Mouse (Mus musculus) MEL (cell line): ENCODE measurements around the gene Nkg7. TPM values are rescaled to one million over a fixed set of nuclear protein-coding genes. Genes with fewer than 3 reads are reported as not detected.

Experiments used
- DNase-seq: peaks from one replicate; pipeline ENCODE4 v3.0.0; 2011; ENCODE audit warnings: low read depth, low spot score
- H3K27ac ChIP-seq: 2 replicates; pipeline ENCODE4 v1.5.1; 2012; ENCODE audit warnings: low read depth, mild to moderate bottlenecking, control low read depth, low read length, moderate library complexity; ENCODE audit not compliant: control insufficient read depth
- H3K27me3 ChIP-seq, 2 experiments: fragments of 150-350 bp in 1 of 2; sonication (generic) in 1 of 2; 2 replicates each; pipeline ENCODE4 v1.6.1; 2012; ENCODE audit warnings: low read length in 2 of 2, mild to moderate bottlenecking in 2 of 2, improper control_type of control experiment in 1 of 2, moderate library complexity in 1 of 2; ENCODE audit not compliant: insufficient read depth in 2 of 2, control insufficient read depth in 1 of 2
- H3K36me3 ChIP-seq, 2 experiments: 2 replicates each; pipeline ENCODE4 v1.6.1; 2012 to 2014; ENCODE audit warnings: low read length in 2 of 2, improper control_type of control experiment in 1 of 2, inconsistent platforms in 1 of 2, mild to moderate bottlenecking in 1 of 2; ENCODE audit not compliant: insufficient read depth in 2 of 2, control insufficient read depth in 1 of 2
- H3K4me1 ChIP-seq, 2 experiments: fragments of 150-350 bp in 1 of 2; sonication (generic) in 1 of 2; 2 replicates each; pipeline ENCODE4 v1.6.1; 2012; ENCODE audit warnings: low read length in 2 of 2, improper control_type of control experiment in 1 of 2, mild to moderate bottlenecking in 1 of 2; ENCODE audit not compliant: insufficient read depth in 2 of 2, control insufficient read depth in 1 of 2
- H3K4me3 ChIP-seq, 2 experiments: fragments of 150-350 bp in 1 of 2; sonication (generic) in 1 of 2; 2 replicates each; pipeline ENCODE4 v1.5.1; 2012; ENCODE audit warnings: low read depth in 2 of 2, low read length in 2 of 2, mild to moderate bottlenecking in 2 of 2, moderate library complexity in 2 of 2, control low read depth in 1 of 2, improper control_type of control experiment in 1 of 2; ENCODE audit not compliant: control insufficient read depth in 1 of 2, insufficient read depth in 1 of 2
- H3K79me2 ChIP-seq: 2 replicates; pipeline ENCODE4 v1.6.1; 2012; ENCODE audit warnings: mild to moderate bottlenecking, low read length, moderate library complexity; ENCODE audit not compliant: control insufficient read depth, poor library complexity, insufficient read depth
- H3K9ac ChIP-seq: 2 replicates; pipeline ENCODE4 v1.6.1; 2012; ENCODE audit warnings: low read depth, mild to moderate bottlenecking, control low read depth, low read length, moderate library complexity; ENCODE audit not compliant: control insufficient read depth, poor library complexity, severe bottlenecking
- H3K9me3 ChIP-seq: fragments of 150-350 bp; sonication (generic); replicated peaks from 2 replicates; pipeline ENCODE4 v1.6.1; 2012; ENCODE audit warnings: mild to moderate bottlenecking, low read length, improper control_type of control experiment, moderate library complexity; ENCODE audit not compliant: insufficient read depth
- BHLHE40 ChIP-seq: IDR thresholded peaks from 2 replicates; pipeline ENCODE4 v1.6.1; 2012; ENCODE audit warnings: low read depth, mild to moderate bottlenecking, inconsistent platforms, low read length, improper control_type of control experiment, borderline replicate concordance
- CHD2 ChIP-seq: IDR thresholded peaks from 2 replicates; pipeline ENCODE4 v1.6.1; 2011; ENCODE audit warnings: low read length, improper control_type of control experiment
- CTCF ChIP-seq, 3 experiments: IDR thresholded peaks in 2 of 3; conservative IDR thresholded peaks in 1 of 3; 2 replicates each; pipeline ENCODE4 v1.5.1; 2011 to 2012; ENCODE audit warnings: low read length in 3 of 3, low read depth in 2 of 3, mild to moderate bottlenecking in 2 of 3, improper control_type of control experiment in 1 of 3, inconsistent platforms in 1 of 3, mixed read lengths in 1 of 3, moderate library complexity in 1 of 3; ENCODE audit not compliant: control insufficient read depth in 1 of 3, insufficient read depth in 1 of 3, poor library complexity in 1 of 3, severe bottlenecking in 1 of 3
- ELF1 ChIP-seq: IDR thresholded peaks from 2 replicates; pipeline ENCODE4 v1.6.1; 2014; ENCODE audit warnings: low read depth, mild to moderate bottlenecking, inconsistent platforms, low read length, improper control_type of control experiment, moderate library complexity
- EP300 ChIP-seq, 2 experiments: IDR thresholded peaks; 2 replicates each; pipeline ENCODE4 v1.6.1; 2011; ENCODE audit warnings: improper control_type of control experiment in 2 of 2, low read length in 2 of 2, low read depth in 1 of 2, mild to moderate bottlenecking in 1 of 2
- ETS1 ChIP-seq: IDR thresholded peaks from 2 replicates; pipeline ENCODE4 v1.6.1; 2012; ENCODE audit warnings: low read depth, mild to moderate bottlenecking, inconsistent platforms, low read length, improper control_type of control experiment, moderate library complexity
- GABPA ChIP-seq: IDR thresholded peaks from 2 replicates; pipeline ENCODE4 v1.6.1; 2012; ENCODE audit warnings: low read depth, mild to moderate bottlenecking, inconsistent platforms, low read length, improper control_type of control experiment, moderate library complexity
- GATA1 ChIP-seq: IDR thresholded peaks from 2 replicates; pipeline ENCODE4 v1.6.1; 2011; ENCODE audit warnings: low read depth, low read length, improper control_type of control experiment
- HCFC1 ChIP-seq: IDR thresholded peaks from 2 replicates; pipeline ENCODE4 v1.6.1; 2012; ENCODE audit warnings: low read depth, mild to moderate bottlenecking, inconsistent platforms, low read length, improper control_type of control experiment, moderate library complexity
- JUND ChIP-seq: IDR thresholded peaks from 2 replicates; pipeline ENCODE4 v1.6.1; 2011; ENCODE audit warnings: low read depth, mild to moderate bottlenecking, improper control_type of control experiment, low read length
- KAT2A ChIP-seq: conservative IDR thresholded peaks from 2 replicates; pipeline ENCODE4 v1.6.1; 2012; ENCODE audit warnings: low read depth, low read length, improper control_type of control experiment, inconsistent platforms
- MAFK ChIP-seq: IDR thresholded peaks from 2 replicates; pipeline ENCODE4 v1.6.1; 2011; ENCODE audit warnings: low read depth, mild to moderate bottlenecking, low read length, improper control_type of control experiment, borderline replicate concordance
- MAZ ChIP-seq: IDR thresholded peaks from 2 replicates; pipeline ENCODE4 v1.6.1; 2012; ENCODE audit warnings: low read depth, mild to moderate bottlenecking, inconsistent platforms, low read length, improper control_type of control experiment
- MEF2A ChIP-seq: IDR thresholded peaks from 2 replicates; pipeline ENCODE4 v1.6.1; 2014; ENCODE audit warnings: low read depth, mild to moderate bottlenecking, inconsistent platforms, low read length, improper control_type of control experiment; ENCODE audit not compliant: poor library complexity, insufficient replicate concordance, severe bottlenecking; ENCODE audit errors: extremely low read depth
- MYB ChIP-seq: IDR thresholded peaks from 2 replicates; pipeline ENCODE4 v1.6.1; 2011; ENCODE audit warnings: mild to moderate bottlenecking, low read depth, low read length, improper control_type of control experiment
- MYC ChIP-seq: IDR thresholded peaks from 2 replicates; pipeline ENCODE4 v1.6.1; 2011; ENCODE audit warnings: low read depth, mild to moderate bottlenecking, low read length, improper control_type of control experiment, moderate library complexity
- POLR2A ChIP-seq, 2 experiments: IDR thresholded peaks; 2 replicates each; pipeline ENCODE4 v1.6.1; 2011 to 2012; ENCODE audit warnings: low read length in 2 of 2, mild to moderate bottlenecking in 2 of 2, control low read depth in 1 of 2, improper control_type of control experiment in 1 of 2, low read depth in 1 of 2, moderate library complexity in 1 of 2; ENCODE audit not compliant: control insufficient read depth in 1 of 2, insufficient read depth in 1 of 2, poor library complexity in 1 of 2
- POLR2AphosphoS2 ChIP-seq: IDR thresholded peaks from 2 replicates; pipeline ENCODE4 v1.6.1; 2011; ENCODE audit warnings: low read length, improper control_type of control experiment
- POLR2AphosphoS5 ChIP-seq: IDR thresholded peaks from 2 replicates; pipeline ENCODE4 v1.6.1; 2012; ENCODE audit warnings: low read depth, borderline replicate concordance, mild to moderate bottlenecking, inconsistent platforms, low read length, moderate library complexity, mixed read lengths
- TAL1 ChIP-seq: IDR thresholded peaks from 2 replicates; pipeline ENCODE4 v1.6.1; 2012; ENCODE audit warnings: mild to moderate bottlenecking, inconsistent platforms, low read length, moderate library complexity, mixed read lengths
- USF1 ChIP-seq: IDR thresholded peaks from 2 replicates; pipeline ENCODE4 v1.6.1; 2014; ENCODE audit warnings: low read depth, mild to moderate bottlenecking, inconsistent platforms, low read length, improper control_type of control experiment, moderate library complexity
- USF2 ChIP-seq, 2 experiments: IDR thresholded peaks; 2 replicates each; pipeline ENCODE4 v1.6.1; 2011 to 2012; ENCODE audit warnings: improper control_type of control experiment in 2 of 2, low read length in 2 of 2, borderline replicate concordance in 1 of 2, inconsistent platforms in 1 of 2, low read depth in 1 of 2, mild to moderate bottlenecking in 1 of 2; ENCODE audit not compliant: insufficient read depth in 1 of 2
- ZC3H11A ChIP-seq: IDR thresholded peaks from 2 replicates; pipeline ENCODE4 v1.6.1; 2012; ENCODE audit warnings: low read depth, mild to moderate bottlenecking, inconsistent platforms, low read length, improper control_type of control experiment
- ZMIZ1 ChIP-seq: IDR thresholded peaks from 2 replicates; pipeline ENCODE4 v1.6.1; 2012; ENCODE audit warnings: low read depth, mild to moderate bottlenecking, inconsistent platforms, low read length, improper control_type of control experiment, moderate library complexity
- polyA plus RNA-seq, 2 experiments: library from polyadenylated mRNA; stranded (reverse) in 1 of 2; unstranded in 1 of 2; fragments of >175 nt in 1 of 2; fragments of >200 nt in 1 of 2; gene quantifications; 2 replicates each; pipeline versions ENCODE4 v1.2.1 to v1.2.4; 2012; ENCODE audit warnings: low replicate concordance in 2 of 2, low read depth in 1 of 2; ENCODE audit not compliant: insufficient read length in 2 of 2, insufficient read depth in 1 of 2, missing spikeins in 1 of 2
- total RNA-seq: library from RNA; depleted of rRNA; stranded (reverse); fragments of 300-350 nt; gene quantifications from 2 replicates; pipeline ENCODE4 v1.2.3, GENCODE M21; 2012

Nkg7 gene
- total and polyA plus RNA-seq, 3 experiments: not detected

DNA sequence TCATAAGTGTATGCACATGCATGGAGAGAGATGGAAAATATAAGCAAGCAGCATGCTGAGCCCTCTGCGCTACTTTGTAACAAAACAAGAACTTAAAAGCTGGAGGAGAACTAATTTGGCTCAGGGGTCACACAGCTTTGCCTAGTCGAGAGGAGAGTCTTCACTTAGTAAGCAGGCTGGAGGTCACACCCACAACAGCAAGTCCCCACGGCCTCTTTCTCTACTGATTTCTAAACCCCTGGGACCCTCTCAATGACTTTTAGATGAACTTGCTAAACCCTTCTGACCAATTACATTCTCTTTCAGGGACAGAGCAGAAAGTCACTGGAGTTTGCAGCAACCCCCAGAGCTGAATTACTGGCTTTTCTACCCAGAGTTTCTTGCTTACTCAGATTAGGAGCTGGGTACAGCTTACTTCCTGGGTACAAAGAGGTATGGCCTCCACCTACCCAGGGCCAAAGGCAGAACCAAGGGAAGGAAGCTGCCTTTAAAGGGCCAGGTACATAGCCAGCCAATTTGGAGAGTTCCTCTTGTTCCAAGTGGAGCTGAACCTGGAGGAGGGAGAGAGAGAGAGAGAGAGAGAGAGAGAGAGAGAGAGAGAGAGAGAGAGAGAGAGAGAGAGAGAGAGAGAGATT is 12.8 kb upstream of the Nkg7 start:
- Histone ChIP-seq H3K9ac (no peak overlapping the region), H3K36me3 (no peaks in the 10 kb centered on the region), H3K79me2 (no peaks in the 10 kb centered on the region), H3K4me3 (no peak overlapping the region), H3K27me3 (no peaks in the 10 kb centered on the region), H3K27ac (no peak overlapping the region), H3K9me3 (no peaks in the 10 kb centered on the region), H3K4me1 (no peaks in the 10 kb centered on the region)
- DNase-seq: no peak
- TF ChIP-seq HCFC1 (no peak), JUND (no peak), KAT2A (no peak), EP300 (IDR thresholded peaks at IDR 0.05; ENCODE audit: low read depth in 1 of 2, low read length in 2 of 2) (no peak), MAFK (no peak), CHD2 (no peak), ELF1 (no peak), USF2 (IDR thresholded peaks at IDR 0.05; ENCODE audit: borderline replicate concordance in 1 of 2, insufficient read depth in 1 of 2, low read depth in 1 of 2, low read length in 2 of 2) (no peak), BHLHE40 (no peak), MAZ (no peak)

- Histone ChIP-seq H3K36me3 (no peaks in the 10 kb centered on the region), H3K4me1 (no peaks in the 10 kb centered on the region), H3K9me3 (no peaks in the 10 kb centered on the region), H3K27me3 (no peaks in the 10 kb centered on the region), H3K79me2 (no peaks in the 10 kb centered on the region), H3K9ac (no peak within 1 kb of the TSS), H3K4me3 (no peak within 1 kb of the TSS), H3K27ac (no peak within 1 kb of the TSS)
- no peak for TF ChIP-seq ZC3H11A
- no peak for TF ChIP-seq MYB
- TF ChIP-seq MYC: no peak
- DNase-seq: no peak
Observed at GRCm38 (mm10) chr7:43427406-43427805, 9.5 kb upstream of the Nkg7 start, which contains the start of gene Lim2. TSS of gene Lim2 (plus strand) at chr7:43427670.

- Histone ChIP-seq H3K4me1 (no peaks in the 10 kb centered on the region), H3K27me3 (peaks cover 0 to 3% of the 10 kb centered on the region in 2 experiments; a peak in 2 of 4 replicates), H3K9me3 (no peaks in the 10 kb centered on the region), H3K27ac (no peak overlapping the region), H3K9ac (no peak overlapping the region), H3K36me3 (no peaks in the 10 kb centered on the region), H3K79me2 (no peaks in the 10 kb centered on the region), H3K4me3 (no peak overlapping the region)
- no peak for DNase-seq
- TF ChIP-seq GATA1: no peak
- no peak for TF ChIP-seq GABPA
- no peak for TF ChIP-seq POLR2AphosphoS5
- no peak for TF ChIP-seq MEF2A
- TF ChIP-seq ZC3H11A: no peak
- no peak for TF ChIP-seq ETS1
- TF ChIP-seq KAT2A: no peak
- TF ChIP-seq POLR2AphosphoS2: no peak
- no peak for TF ChIP-seq POLR2A (IDR thresholded peaks at IDR 0.05; ENCODE audit: control insufficient read depth in 1 of 2, insufficient read depth in 1 of 2, low read depth in 1 of 2, low read length in 2 of 2, poor library complexity in 1 of 2)
- no peak for TF ChIP-seq HCFC1
- TF ChIP-seq MAFK: no peak
- no peak for TF ChIP-seq USF1
- no peak for TF ChIP-seq ELF1
- no peak for TF ChIP-seq CTCF (IDR thresholded peaks at IDR 0.05 in 2 of 3, conservative IDR thresholded peaks at IDR 0.05 in 1 of 3; ENCODE audit: control insufficient read depth in 1 of 3, insufficient read depth in 1 of 3, low read depth in 2 of 3, low read length in 3 of 3, poor library complexity in 1 of 3, severe bottlenecking in 1 of 3)
- TF ChIP-seq JUND: no peak
- TF ChIP-seq BHLHE40: no peak
- no peak for TF ChIP-seq ZMIZ1
- TF ChIP-seq TAL1: no peak
Observed at GRCm38 (mm10) chr7:43429500-43429899, 7.4 kb upstream of the Nkg7 start.
